In the genomic region with DNA sequence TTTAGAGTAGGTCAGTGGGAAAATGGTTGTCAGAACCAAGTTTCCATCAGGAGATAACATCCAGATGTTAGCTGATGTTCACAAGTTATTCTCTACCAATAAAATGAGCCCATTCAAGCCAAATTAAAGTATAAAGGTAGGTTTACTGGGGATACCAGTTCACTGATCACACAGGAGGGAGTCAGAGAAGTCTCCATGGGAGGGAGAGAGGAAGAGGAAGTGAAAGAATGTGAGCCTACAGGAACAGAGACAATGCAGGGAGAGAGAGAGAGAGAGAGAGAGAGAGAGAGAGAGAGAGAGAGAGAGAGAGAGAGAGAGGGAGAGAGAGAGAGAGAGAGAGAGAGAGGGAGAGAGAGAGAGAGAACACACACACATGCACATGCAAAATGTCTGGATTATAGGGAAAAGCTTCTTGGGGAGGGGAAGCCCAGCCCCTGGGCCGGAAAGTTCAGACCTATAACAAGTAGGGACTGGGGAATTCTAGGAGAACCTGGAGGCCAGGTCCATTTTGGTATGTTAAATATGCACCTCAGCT, we compare ENCODE assay signal across 17 mouse cellular contexts. TPM values are rescaled to one million over a fixed set of nuclear protein-coding genes. Genes with fewer than 3 reads are reported as not detected.
"Had no signal": no experiment of that assay in that cellular context is flagged by ENCODE, and none has a peak within 500 bp of the region (broad histone marks: within the 10 kb centered on the region; RNA-seq: fewer than 3 reads in every experiment).

No protein-coding gene starts in this region.

- H3K9ac ChIP-seq: lung, embryonic 14.5 days; midbrain, embryonic 13.5 days; midbrain, embryonic 15.5 days; neural tube, embryonic 12.5 days; stomach, embryonic 15.5 days had no signal

- H3K36me3 ChIP-seq: midbrain, embryonic 13.5 days; midbrain, embryonic 15.5 days; neural tube, embryonic 12.5 days; stomach, embryonic 15.5 days had no signal

- DNase-seq: lung, embryonic 14.5 days; lung, postnatal 10 days; lung, postnatal 4 days; right cerebral cortex, postnatal 14 days; thymus, adult 2 months; thymus, postnatal 25 days; thymus, postnatal 4 days had no signal

- H3K4me2 ChIP-seq: lung, embryonic 14.5 days; midbrain, embryonic 11.5 days; midbrain, embryonic 13.5 days; midbrain, embryonic 15.5 days; neural tube, embryonic 12.5 days; stomach, embryonic 15.5 days had no signal

- H3K9me3 ChIP-seq: megakaryocyte, embryonic 14.5 days; midbrain, embryonic 13.5 days; midbrain, embryonic 15.5 days; neural tube, embryonic 12.5 days; stomach, embryonic 15.5 days had no signal

- H3K4me3 ChIP-seq: megakaryocyte, embryonic 14.5 days; midbrain, embryonic 13.5 days; midbrain, embryonic 15.5 days; neural tube, embryonic 12.5 days; stomach, embryonic 15.5 days had no signal

- ATAC-seq: midbrain, embryonic 13.5 days; midbrain, embryonic 15.5 days had no signal

- H3K4me1 ChIP-seq: midbrain, embryonic 13.5 days; midbrain, embryonic 15.5 days; neural tube, embryonic 12.5 days; stomach, embryonic 15.5 days had no signal

- H3K27me3 ChIP-seq: megakaryocyte, embryonic 14.5 days; midbrain, embryonic 13.5 days; midbrain, embryonic 15.5 days; neural tube, embryonic 12.5 days; stomach, embryonic 15.5 days had no signal

- H3K27ac ChIP-seq: midbrain, embryonic 13.5 days; midbrain, embryonic 15.5 days; neural tube, embryonic 12.5 days; stomach, embryonic 15.5 days; stomach, postnatal 0 days had no signal

RNA-seq across cellular contexts. Expression of gene Mefv, which starts 15.4 kb away (rescaled TPM):
- total RNA-seq: midbrain, postnatal 0 days had no signal
- polyA plus RNA-seq: lung, embryonic 14.5 days; midbrain, embryonic 11.5 days; midbrain, embryonic 13.5 days; midbrain, embryonic 15.5 days; midbrain, postnatal 0 days; neural tube, embryonic 12.5 days; neural tube, embryonic 14.5 days; stomach, postnatal 0 days; testis, adult 2 months had no signal
